Mouse (Mus musculus): Measurements from ENCODE around the gene Plbd1.

Plbd1 gene

DNA sequence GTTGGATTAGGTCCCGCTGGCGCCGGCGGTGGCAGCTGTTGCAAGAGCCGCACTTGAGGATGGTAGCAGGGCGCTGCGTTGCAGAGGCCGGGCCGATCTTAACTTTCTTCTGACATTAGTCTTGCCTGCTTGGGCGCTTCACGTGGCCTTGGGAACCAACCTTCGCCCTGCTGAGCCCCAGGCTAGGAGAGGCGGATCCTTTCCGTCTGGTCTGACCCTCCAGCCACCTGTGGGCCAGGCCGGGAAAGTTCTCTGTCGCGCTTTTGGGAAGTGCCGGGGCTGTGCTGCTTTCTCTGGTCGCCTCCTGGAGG lies at the start of gene Plbd1:
Gene Plbd1, minus strand, starts transcription at position 223 of the 311 bp plus-strand sequence.
- DNase-seq (ENCODE audit: low read depth, low spot score): no peak

DNA sequence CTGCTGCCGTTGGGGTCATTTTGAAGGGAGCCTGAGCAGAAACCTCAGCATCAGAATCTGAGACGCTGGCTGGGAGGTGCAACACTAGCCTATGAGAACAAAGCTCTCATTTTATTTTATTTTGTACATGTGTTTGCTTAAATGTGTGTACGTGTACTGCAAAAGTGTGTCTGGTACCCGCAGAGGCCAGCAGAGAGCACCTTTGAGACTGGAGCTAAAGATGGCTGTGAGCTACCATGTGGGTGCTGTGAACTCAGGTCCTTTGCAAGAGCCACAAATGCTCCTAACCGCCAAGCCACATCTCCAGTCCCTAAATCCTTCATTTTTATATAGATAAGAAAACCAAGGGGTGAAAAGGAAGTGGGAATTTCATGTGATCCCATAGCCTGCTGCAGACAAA lies 48.7 kb upstream of the Plbd1 start:
- no peak for DNase-seq (ENCODE audit: low read depth, low spot score)

DNA sequence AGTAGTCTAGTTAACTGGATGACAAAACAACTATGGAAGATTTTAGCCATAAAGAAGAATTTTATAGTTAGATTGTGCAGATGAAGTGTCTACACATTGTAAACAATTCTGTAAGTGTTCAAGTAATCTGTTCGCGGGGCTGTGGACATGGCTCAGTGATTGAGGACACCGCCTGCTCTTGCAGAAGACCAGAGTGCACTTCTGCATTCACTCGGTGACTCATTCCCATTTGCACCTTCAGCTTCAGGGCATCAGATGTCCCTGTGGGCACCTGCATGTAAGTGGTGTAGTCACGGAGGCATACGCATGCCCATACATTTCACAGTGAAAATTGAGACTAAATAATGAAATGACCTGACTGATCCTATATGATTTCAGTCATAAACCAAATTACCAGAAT lies 46.9 kb upstream of the Plbd1 start:
- no peak for DNase-seq (ENCODE audit: low read depth, low spot score)

DNA sequence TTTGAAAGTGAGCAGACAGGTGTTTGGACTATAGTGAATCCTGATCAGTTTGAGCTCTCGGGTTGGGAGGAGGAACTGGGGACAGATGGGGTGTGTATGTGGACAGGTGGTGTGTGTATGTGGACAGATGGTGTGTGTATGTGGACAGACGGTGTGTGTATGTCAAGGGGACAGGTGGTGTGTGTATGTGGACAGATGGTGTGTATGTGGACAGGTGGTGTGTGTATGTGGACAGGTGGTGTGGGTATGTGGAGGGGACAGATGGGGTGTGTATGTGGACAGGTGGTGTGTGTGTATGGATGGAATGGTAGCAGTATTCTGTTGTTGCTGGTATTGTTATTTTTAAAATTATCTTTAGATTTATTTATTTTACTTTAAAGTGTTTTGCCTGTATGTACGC lies 40.1 kb upstream of the Plbd1 start:
- no peak for DNase-seq (ENCODE audit: low read depth, low spot score)

- DNase-seq (ENCODE audit: low read depth, low spot score): no peak
These were observed 39.5 kb upstream of the Plbd1 start for GRCm38 (mm10) chr6:136701185-136701584.

- DNase-seq (ENCODE audit: low read depth, low spot score): no peak
These were observed 29.6 kb upstream of the Plbd1 start for GRCm38 (mm10) chr6:136691314-136691713.

DNA sequence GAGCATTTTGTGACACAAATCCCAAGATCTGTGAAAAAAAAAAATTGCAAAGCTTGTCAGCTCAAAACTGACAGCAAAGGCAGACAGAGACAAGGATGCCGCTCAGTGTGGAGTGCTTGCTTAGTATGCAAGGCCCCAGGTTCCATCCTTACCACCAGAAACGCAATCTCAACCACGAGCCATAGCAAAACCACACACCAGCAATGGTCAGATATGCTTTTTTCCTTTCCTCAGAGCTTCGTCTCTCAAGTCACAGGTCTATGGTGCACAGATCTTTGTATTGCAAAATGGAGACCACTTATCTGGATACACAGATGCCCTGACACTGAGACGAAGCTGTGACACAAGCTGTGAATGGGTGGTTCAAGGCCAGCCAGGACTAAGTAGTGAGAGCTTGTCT lies 28.8 kb upstream of the Plbd1 start:
- no peak for DNase-seq (ENCODE audit: low read depth, low spot score)

GRCm38 (mm10) chr6:136689790-136690413 lies 28.2 kb upstream of the Plbd1 start:
- no peak for DNase-seq (ENCODE audit: low read depth, low spot score)

DNA sequence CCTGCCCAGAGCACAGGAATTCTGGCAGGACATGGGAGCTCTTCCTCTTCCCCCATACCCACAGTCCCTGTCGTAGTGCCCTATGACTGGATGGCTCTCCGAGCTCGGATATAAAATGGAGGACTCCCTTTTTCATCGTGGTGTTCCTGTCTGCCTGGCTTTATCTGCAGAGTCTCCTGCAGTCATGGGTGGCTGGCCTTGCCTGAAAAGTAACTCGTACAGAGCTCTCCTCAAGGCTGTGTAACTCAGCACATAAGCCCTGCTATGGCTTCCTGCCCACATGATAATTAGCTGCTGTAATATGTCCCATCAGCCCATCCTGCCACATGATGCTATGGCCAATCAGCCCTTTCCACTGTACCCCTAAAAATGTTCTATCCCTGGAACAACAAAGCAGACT lies 23.7 kb upstream of the Plbd1 start:
- no peak for DNase-seq (ENCODE audit: low read depth, low spot score)

DNA sequence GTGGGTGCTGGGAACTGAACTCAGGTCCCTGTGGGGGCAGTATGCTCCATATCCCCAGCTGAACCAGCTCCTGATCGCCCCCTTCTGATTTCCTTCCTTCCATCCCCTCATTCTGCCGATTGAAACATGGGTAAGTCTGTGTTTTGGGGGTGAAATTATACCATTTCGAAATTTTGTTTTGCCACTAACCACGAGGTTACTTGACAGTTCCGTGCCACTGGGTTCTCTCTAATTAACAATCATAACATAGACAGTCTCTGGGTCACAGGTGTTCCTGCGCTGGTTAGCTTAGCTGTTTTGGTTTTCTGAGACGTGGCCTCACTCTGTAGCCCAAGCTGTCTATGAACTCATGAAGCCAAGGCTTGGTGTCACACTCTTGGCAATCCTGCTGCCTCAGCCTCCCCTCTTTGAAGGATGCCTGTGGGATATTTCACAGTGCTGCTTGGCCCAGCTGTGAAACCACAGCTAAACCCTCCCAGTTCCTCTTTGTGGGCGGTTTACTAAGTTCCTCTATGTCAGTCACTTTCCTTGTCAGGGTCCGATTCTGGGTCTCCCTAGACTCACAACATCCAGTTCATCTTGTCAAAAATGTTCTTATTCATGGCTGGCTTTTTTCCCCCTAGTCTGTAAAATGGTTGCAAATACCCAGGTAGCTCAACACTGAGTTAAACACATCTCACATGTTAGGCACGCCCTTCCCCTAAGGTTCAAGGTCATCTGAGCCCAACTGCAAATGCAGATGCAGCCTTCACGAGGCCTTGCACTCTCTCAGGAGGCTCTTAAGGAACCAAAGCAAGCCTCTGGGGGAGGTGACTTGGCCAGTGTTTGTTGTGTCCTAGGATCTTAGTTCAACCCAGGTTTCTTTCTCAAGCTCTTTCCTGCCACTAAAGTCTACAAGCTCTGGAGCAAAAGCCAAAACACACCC lies 21.9 kb upstream of the Plbd1 start:
- DNase-seq (ENCODE audit: low read depth, low spot score): no peak

- DNase-seq (ENCODE audit: low read depth, low spot score): no peak
These were observed 17.7 kb upstream of the Plbd1 start for GRCm38 (mm10) chr6:136679381-136679780.

DNA sequence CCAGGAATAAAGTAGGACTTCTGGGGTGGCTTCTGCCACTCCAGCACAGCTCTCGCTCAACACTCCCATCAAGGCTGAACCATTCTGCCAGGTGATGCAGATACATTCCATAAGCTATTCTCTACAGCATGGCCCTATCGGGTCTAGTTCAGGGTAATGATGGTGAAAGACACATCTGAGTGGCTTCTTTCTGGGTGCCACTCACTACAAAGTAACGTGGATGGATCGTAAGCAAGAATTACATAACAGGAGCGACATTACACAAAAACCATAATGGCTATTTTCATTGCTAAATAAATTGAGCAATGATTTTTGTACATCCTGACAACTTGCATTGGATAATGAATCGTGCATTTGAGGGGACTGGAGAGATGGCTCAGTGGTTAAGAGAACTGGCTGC lies 13.2 kb upstream of the Plbd1 start:
- DNase-seq (ENCODE audit: low read depth, low spot score): no peak

DNA sequence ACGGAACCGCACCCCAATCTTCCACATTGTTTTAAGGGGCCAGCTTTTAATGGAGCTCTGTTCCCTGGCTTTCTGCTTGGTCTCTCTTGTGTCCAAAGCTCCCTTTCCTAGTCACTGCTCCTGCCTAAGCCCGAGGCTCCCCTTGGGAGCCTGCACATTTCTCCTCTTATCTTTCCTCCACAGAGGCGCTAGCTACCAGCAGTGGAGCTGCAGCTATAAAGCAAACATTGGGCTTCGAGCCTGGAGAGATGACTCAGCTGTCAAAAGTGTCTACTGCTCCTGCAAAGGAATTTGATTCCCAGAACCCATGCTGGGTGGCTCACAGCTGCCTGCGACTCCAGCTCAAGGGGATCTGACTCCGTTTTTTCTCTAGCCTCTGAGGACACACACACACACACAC lies 10.7 kb upstream of the Plbd1 start:
- DNase-seq (ENCODE audit: low read depth, low spot score): no peak

DNA sequence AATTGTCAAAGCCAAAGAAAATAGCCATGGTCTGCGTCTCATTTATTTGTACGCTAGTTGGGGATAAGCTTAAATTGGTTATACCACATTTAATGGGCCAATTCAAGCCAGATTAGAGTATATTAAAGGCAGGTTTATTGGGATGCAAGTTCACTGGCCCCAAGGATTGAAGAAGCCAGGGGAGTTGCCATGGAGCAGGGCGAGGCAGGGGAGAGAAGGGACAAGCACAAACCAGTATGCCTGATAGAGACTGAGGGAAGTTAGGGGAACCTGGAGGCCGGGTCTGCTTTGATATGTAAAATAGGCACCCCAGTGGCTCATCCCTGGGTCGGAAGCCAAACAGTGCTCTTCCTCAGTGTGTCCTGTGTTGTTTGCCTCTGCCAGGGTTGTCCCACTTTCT lies 7.5 kb upstream of the Plbd1 start:
- DNase-seq (ENCODE audit: low read depth, low spot score): no peak

GRCm38 (mm10) chr6:136668266-136668986 lies 6.7 kb upstream of the Plbd1 start:
- no peak for DNase-seq (ENCODE audit: low read depth, low spot score)

DNA sequence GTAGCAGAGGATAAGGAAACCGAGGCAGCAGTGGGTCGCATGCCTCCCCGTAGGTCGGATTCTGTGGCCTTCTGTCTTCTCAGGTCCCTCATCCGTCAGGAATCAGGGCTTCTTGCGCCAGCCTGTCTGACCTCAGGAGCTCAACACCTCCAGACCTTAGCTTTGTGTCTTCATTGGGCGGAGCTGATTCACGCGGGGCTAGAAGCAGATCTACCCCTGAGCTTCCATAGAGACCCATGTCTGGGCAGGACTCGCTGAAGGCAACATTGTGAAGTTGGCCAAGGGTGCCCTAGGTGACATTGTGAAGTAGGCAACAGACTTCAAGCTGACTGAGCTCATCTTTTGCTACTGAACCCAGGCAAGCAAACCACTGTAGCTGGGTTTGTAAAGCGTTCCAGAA lies 335 bp upstream of the Plbd1 start:
- DNase-seq (ENCODE audit: low read depth, low spot score): no peak

DNA sequence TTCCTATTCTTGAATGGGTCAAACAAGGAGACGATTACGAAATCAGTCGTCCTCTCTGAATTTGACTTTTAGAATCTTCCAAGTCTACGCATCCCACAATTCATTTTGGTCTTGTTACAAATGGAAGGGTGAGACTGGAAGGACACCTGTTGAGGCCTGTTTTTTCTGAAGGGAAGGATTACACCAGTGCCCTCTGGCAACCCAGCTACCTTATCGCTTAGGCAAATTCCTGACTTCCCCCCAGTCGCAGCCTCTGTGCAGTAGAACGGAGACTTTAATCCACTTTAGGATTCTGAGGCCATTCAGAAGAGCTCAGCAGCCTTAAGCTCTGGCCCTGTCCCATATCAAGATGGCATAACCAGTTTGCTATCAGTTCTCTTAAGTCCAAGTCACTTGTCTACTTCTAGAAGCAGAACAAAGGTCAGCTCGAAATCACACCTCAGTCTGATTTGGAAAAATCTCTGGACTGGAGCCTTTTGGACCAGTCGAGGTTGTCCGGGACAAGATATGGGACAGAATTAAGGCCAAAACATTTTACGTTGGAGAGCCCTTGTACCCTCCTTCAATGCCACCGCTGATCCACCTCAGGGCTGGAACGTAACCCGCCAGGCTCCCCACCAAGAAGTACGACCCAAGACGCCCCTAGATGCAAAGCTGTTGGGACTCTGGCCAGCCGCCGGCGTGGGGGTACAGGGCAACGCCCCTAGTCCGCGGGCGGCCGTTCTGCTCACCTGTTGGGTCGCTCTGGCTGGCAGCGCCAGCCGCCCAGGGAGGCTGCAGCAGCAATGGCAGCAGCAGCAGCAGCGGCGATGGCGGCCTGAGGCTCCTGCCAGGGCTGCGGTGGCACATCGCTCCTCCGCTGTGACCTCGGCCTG lies 660 bp downstream of the Plbd1 start:
- no peak for DNase-seq (ENCODE audit: low read depth, low spot score)

- no peak for DNase-seq (ENCODE audit: low read depth, low spot score)
These were observed 2.5 kb downstream of the Plbd1 start for GRCm38 (mm10) chr6:136659226-136659625.

DNA sequence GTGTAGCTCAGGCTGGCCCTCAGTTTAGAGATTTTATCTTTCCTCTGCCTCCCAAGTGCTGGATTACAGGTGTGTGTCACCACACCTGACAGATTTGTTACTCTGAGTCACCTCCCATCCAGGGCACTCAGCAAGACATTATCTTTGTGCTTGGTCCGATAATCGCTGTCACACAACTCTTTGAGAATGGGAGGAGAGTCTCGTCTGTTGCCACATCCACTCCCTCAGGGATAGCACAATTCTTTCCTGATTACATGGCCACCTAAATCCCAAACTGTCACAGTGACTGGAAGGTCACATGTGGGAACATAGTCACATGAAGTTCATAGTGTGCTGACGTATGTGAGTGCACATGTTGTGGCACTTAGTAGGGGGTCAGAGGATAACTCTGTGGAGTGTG lies 3.4 kb downstream of the Plbd1 start:
- DNase-seq (ENCODE audit: low read depth, low spot score): no peak

DNA sequence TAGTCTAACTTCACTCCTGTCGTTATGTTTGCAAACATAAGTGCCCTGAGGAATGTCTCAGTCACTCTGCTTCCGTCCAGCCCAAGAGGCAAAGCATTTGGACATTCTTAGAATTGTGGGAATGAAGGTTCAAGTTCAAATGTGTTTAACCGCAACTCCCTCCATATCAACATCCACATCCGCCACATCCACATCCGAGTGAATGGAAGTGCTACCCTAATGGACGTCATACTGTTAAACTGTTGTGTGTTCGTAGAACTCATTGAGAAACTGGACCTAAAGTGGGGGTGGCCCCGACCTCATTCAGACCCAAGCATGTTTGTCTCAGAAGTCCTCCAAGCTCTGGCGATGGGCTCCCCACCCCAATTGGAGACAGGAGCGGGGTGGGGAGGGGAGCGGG lies 5.9 kb downstream of the Plbd1 start:
- DNase-seq (ENCODE audit: low read depth, low spot score): no peak

DNA sequence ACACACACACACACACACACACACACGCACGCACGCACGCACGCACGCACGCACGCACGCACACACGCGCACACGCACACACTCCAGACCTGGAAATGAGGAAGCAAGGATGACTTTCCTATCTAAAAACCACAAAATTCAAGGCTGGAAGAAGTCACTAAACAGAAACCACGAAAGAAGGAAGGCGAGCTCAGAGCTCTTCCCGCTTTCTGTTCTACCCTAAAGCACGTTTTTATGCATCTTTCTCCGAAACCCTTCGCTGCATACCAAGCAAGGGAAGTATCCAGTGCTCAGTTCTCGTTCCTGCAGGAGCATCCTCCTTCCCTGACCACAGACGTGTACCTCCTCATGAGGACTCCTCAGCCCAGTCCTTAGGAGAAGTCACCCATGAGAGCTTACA lies 7.3 kb downstream of the Plbd1 start:
- DNase-seq (ENCODE audit: low read depth, low spot score): no peak

DNA sequence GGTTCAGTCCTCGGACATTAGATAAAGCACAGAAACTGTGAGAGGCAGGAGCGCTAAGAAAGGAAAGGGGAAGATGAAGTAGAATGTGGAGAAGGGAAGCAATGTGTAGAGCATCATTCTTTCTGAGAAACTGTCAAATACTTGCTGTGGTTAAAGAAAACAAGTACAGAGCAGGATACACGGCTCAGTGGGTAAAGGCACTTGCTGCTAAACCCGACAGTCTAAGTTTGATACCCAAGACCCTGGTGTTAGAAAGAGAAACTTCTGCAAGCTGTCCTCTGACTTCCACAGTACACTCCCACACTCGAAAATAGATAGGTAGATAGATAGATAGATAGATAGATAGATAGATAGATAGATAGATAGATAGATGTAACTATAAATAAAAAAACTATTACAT lies 8.4 kb downstream of the Plbd1 start:
- DNase-seq (ENCODE audit: low read depth, low spot score): no peak

Data from forelimb bud, embryonic 11.5 days (tissue).